ENCODE assay signal across 21 mouse cellular contexts in genomic region chr6:91097879-91098278, GRCm38 (mm10). TPM values are rescaled to one million over a fixed set of nuclear protein-coding genes. Genes with fewer than 3 reads are reported as not detected.
DNase-seq lines count a peak whose midpoint lies in the region; ATAC-seq lines count a peak whose summit lies in the region.
"Had no signal": no experiment of that assay in that cellular context is flagged by ENCODE, and none has a peak within 500 bp of the region (broad histone marks: within the 10 kb centered on the region; RNA-seq: fewer than 3 reads in every experiment).

No protein-coding gene starts in this region.

- no peak for ATAC-seq in midbrain, embryonic 11.5 days (ENCODE audit: low FRiP score)
- no peak for ATAC-seq in midbrain, embryonic 13.5 days
- peak; percentile 54; the same call in 1 of the 2 replicates for ATAC-seq in erythroid progenitor cell, adult 5-6 weeks (replicated peaks; ENCODE audit: low FRiP score, poor library complexity, severe bottlenecking)
- ATAC-seq: forebrain, embryonic 13.5 days; forebrain, embryonic 15.5 days; forebrain, postnatal 0 days had no signal

- no peak overlapping the region for H3K4me2 ChIP-seq in midbrain, embryonic 11.5 days
- no peak overlapping the region for H3K4me2 ChIP-seq in midbrain, embryonic 13.5 days (replicated peaks)
- H3K4me2 ChIP-seq: embryonic facial prominence, embryonic 12.5 days; forebrain, embryonic 13.5 days; forebrain, embryonic 15.5 days had no signal

- WGBS in midbrain, embryonic 11.5 days, result 89% methylated on average over 3 of the region's 3 CpGs
- WGBS in midbrain, embryonic 13.5 days, result 96% methylated on average over 3 of the region's 3 CpGs

- H3K27me3 ChIP-seq in midbrain, embryonic 11.5 days (ENCODE audit: control insufficient read depth, insufficient read depth, low read length), result no peaks in the 10 kb centered on the region
- no peaks in the 10 kb centered on the region for H3K27me3 ChIP-seq in midbrain, embryonic 13.5 days
- H3K27me3 ChIP-seq: embryonic facial prominence, embryonic 12.5 days; forebrain, embryonic 13.5 days; forebrain, embryonic 15.5 days had no signal

- no peak overlapping the region for H3K9ac ChIP-seq in midbrain, embryonic 11.5 days (ENCODE audit: low read length)
- no peak overlapping the region for H3K9ac ChIP-seq in midbrain, embryonic 13.5 days (replicated peaks)
- H3K9ac ChIP-seq: embryonic facial prominence, embryonic 12.5 days; forebrain, embryonic 13.5 days; forebrain, embryonic 15.5 days; forebrain, postnatal 0 days had no signal

- H3K36me3 ChIP-seq in midbrain, embryonic 11.5 days (ENCODE audit: control insufficient read depth, insufficient read depth, low read length), result 0 out of 2 replicates have a peak, but pooled peaks cover 4% of the 10 kb centered on the region
- H3K36me3 ChIP-seq in midbrain, embryonic 13.5 days, result peaks cover 49% of the 10 kb centered on the region
- H3K36me3 ChIP-seq: embryonic facial prominence, embryonic 12.5 days had no signal

- no peaks in the 10 kb centered on the region for H3K9me3 ChIP-seq in midbrain, embryonic 11.5 days (ENCODE audit: control insufficient read depth, low read length)
- H3K9me3 ChIP-seq in midbrain, embryonic 13.5 days, result no peaks in the 10 kb centered on the region
- H3K9me3 ChIP-seq: embryonic facial prominence, embryonic 12.5 days; forebrain, embryonic 13.5 days; forebrain, embryonic 15.5 days had no signal

- no peaks in the 10 kb centered on the region for H3K4me1 ChIP-seq in midbrain, embryonic 11.5 days (ENCODE audit: control insufficient read depth, insufficient read depth, low read length)
- no peaks in the 10 kb centered on the region for H3K4me1 ChIP-seq in midbrain, embryonic 13.5 days (replicated peaks)
- H3K4me1 ChIP-seq: embryonic facial prominence, embryonic 12.5 days; forebrain, embryonic 13.5 days; forebrain, embryonic 15.5 days had no signal

- H3K27ac ChIP-seq in midbrain, embryonic 11.5 days (ENCODE audit: low read depth, low read length), result no peak overlapping the region
- H3K27ac ChIP-seq in midbrain, embryonic 13.5 days, result no peak overlapping the region
- H3K27ac ChIP-seq: embryonic facial prominence, embryonic 12.5 days; forebrain, embryonic 13.5 days; forebrain, embryonic 15.5 days had no signal

- H3K4me3 ChIP-seq in midbrain, embryonic 11.5 days (ENCODE audit: low read depth, low read length), result no peak overlapping the region
- H3K4me3 ChIP-seq in midbrain, embryonic 13.5 days (replicated peaks), result no peak overlapping the region
- H3K4me3 ChIP-seq: embryonic facial prominence, embryonic 12.5 days; erythroblast, embryonic 14.5 days; forebrain, embryonic 13.5 days; forebrain, embryonic 15.5 days had no signal

- peak; percentile 39 for DNase-seq in midbrain, embryonic 11.5 days (ENCODE audit: low spot score, missing footprints)
- DNase-seq in layer of hippocampus, postnatal 36 days, result no peak
- DNase-seq in right cerebral cortex, postnatal 4 days, result no peak
- DNase-seq: adrenal gland, adult 2 months; adrenal gland, postnatal 10 days; adrenal gland, postnatal 25 days; cerebellum, adult 11 months; cerebellum, adult 18-20 months; cerebellum, adult 8-10 months; cerebellum, adult 9-11 months; cerebellum, postnatal 14 days; cerebellum, postnatal 36 days; embryo, embryonic 11 days; forebrain, postnatal 0 days had no signal

RNA-seq across cellular contexts. Expression of gene Nup210, which starts 18.8 kb away (rescaled TPM):
- 13.9 and 15.8 TPM in 2 replicates for polyA plus RNA-seq in midbrain, embryonic 11.5 days (2014; fragmentation: Nextera tagmentation; extraction: Ambion mirVana)
- polyA plus RNA-seq in midbrain, embryonic 13.5 days (2015; fragmentation: Nextera tagmentation; extraction: Ambion mirVana), result 17.3 and 18.8 TPM in 2 replicates
- 240 and 274 TPM in 2 replicates for total RNA-seq in erythroid progenitor cell, adult 5-6 weeks (2015; ENCODE audit: low replicate concordance)
- total RNA-seq in erythroid progenitor cell, adult 5-6 weeks (2017; ENCODE audit: low replicate concordance), result 176 and 259 TPM in 2 replicates
- 10 to 100 TPM; 19.1 to 24.7 TPM for total RNA-seq in layer of hippocampus, postnatal 36 days (2021)
- polyA plus RNA-seq: C2C12 had no signal

RNA-seq across cellular contexts. Expression of gene Hdac11, which starts 58.6 kb away (rescaled TPM):
- 12.8 and 13.0 TPM in 2 replicates for polyA plus RNA-seq in midbrain, embryonic 11.5 days (2014; fragmentation: Nextera tagmentation; extraction: Ambion mirVana)
- 28.8 and 32.1 TPM in 2 replicates for polyA plus RNA-seq in midbrain, embryonic 13.5 days (2015; fragmentation: Nextera tagmentation; extraction: Ambion mirVana)
- total RNA-seq in erythroid progenitor cell, adult 5-6 weeks (2015; ENCODE audit: low replicate concordance), result 15.1 and 20.1 TPM in 2 replicates
- 7.7 and 13.8 TPM in 2 replicates for total RNA-seq in erythroid progenitor cell, adult 5-6 weeks (2017; ENCODE audit: low replicate concordance)
- total RNA-seq in layer of hippocampus, postnatal 36 days (2021), result 100 to 1,000 TPM; 143 to 159 TPM

Comparison
In these comparisons a context has a peak if more than half of its experiments do, and no peak if none do; other contexts are left out.
1. RNA of gene Nup210, which starts 18.8 kb away (total RNA-seq): 176 to 274 TPM in erythroid progenitor cell, adult 5-6 weeks; 19.1 to 24.7 TPM in layer of hippocampus, postnatal 36 days; every median in the first group is over 4 times any median in the second.
2. RNA of gene Hdac11, which starts 58.6 kb away (total RNA-seq): 143 to 159 TPM in layer of hippocampus, postnatal 36 days; 7.7 to 20.1 TPM in erythroid progenitor cell, adult 5-6 weeks; every median in the first group is over 4 times any median in the second.